Mouse (Mus musculus) frontal cortex, postnatal 14 days (tissue): ENCODE results near the gene Il1r2.

ENCODE experiments used
- DNase-seq, 2 experiments: peaks; one replicate each; pipeline ENCODE4 v3.0.0; 2022; ENCODE audit warnings: low spot score in 2 of 2

Gene Il1r2

GRCm38 (mm10) chr1:40073779-40074178 lies at the start of gene Il1r2:
TSS of gene Il1r2 (plus strand) at chr1:40074079.
- DNase-seq, result no peak

- DNase-seq, result no peak
Measured at GRCm38 (mm10) chr1:40024554-40025320, 49.1 kb upstream of the Il1r2 start.

GRCm38 (mm10) chr1:40025416-40025815 lies 48.5 kb upstream of the Il1r2 start:
- no peak for DNase-seq

- no peak for DNase-seq
Measured at GRCm38 (mm10) chr1:40027116-40027620, 46.7 kb upstream of the Il1r2 start.

- DNase-seq, result no peak
Measured at GRCm38 (mm10) chr1:40028207-40028998, 45.5 kb upstream of the Il1r2 start.

GRCm38 (mm10) chr1:40029597-40029996 lies 44.3 kb upstream of the Il1r2 start:
- DNase-seq, result no peak

GRCm38 (mm10) chr1:40030287-40030975 lies 43.4 kb upstream of the Il1r2 start:
- no peak for DNase-seq

GRCm38 (mm10) chr1:40030976-40031356 lies 42.9 kb upstream of the Il1r2 start:
- no peak for DNase-seq

GRCm38 (mm10) chr1:40031626-40032025 lies 42.3 kb upstream of the Il1r2 start:
- no peak for DNase-seq

- DNase-seq, result no peak
Measured at GRCm38 (mm10) chr1:40033315-40033714, 40.6 kb upstream of the Il1r2 start.

GRCm38 (mm10) chr1:40033743-40034420 lies 40.0 kb upstream of the Il1r2 start:
- no peak for DNase-seq

- no peak for DNase-seq
Measured at GRCm38 (mm10) chr1:40037831-40038230, 36.0 kb upstream of the Il1r2 start.

GRCm38 (mm10) chr1:40045686-40046085 lies 28.2 kb upstream of the Il1r2 start:
- no peak for DNase-seq

- DNase-seq, result no peak
Measured at GRCm38 (mm10) chr1:40046600-40046999, 27.3 kb upstream of the Il1r2 start.

GRCm38 (mm10) chr1:40051157-40051556 lies 22.7 kb upstream of the Il1r2 start:
- DNase-seq, result no peak

GRCm38 (mm10) chr1:40052156-40052555 lies 21.7 kb upstream of the Il1r2 start:
- no peak for DNase-seq

- no peak for DNase-seq
Measured at GRCm38 (mm10) chr1:40053071-40053470, 20.8 kb upstream of the Il1r2 start.

- no peak for DNase-seq
Measured at GRCm38 (mm10) chr1:40055051-40055450, 18.8 kb upstream of the Il1r2 start.

- DNase-seq, result no peak
Measured at GRCm38 (mm10) chr1:40055963-40056362, 17.9 kb upstream of the Il1r2 start.

GRCm38 (mm10) chr1:40057351-40057750 lies 16.5 kb upstream of the Il1r2 start:
- no peak for DNase-seq

GRCm38 (mm10) chr1:40058013-40058412 lies 15.9 kb upstream of the Il1r2 start:
- DNase-seq, result no peak
